Mouse (Mus musculus): ENCODE data around the gene Odf4.

DNA sequence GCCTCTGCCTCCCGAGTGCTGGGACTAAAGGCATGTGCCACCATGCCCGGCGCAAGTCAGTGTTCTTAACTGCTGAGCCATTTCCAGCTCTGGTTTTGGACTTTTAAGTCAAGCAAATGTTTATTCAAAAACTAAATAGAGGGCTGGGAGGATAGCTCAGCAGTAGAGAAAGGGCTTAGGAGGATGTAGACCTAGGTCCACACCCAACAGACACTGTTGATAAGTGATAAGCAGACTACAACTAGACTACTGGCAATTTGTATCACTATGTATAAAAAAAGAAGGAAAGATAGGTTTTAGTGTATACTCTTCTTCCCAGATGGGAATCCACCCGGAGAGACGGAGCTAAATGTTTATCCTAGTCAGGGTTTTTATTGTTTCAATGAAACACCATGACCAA lies 30.6 kb downstream of the Odf4 start:
- TF ChIP-seq CTCF (IDR thresholded peaks at IDR 0.05; ENCODE audit: low read depth), result no peak
- peak; percentile 47; the same call in 1 of the 2 replicates for TF ChIP-seq EP300 (IDR thresholded peaks at IDR 0.05; ENCODE audit: low read depth)

All from liver, embryonic 14.5 days (tissue).